33 mouse cellular contexts compared by ENCODE assay signal in the genomic region with DNA sequence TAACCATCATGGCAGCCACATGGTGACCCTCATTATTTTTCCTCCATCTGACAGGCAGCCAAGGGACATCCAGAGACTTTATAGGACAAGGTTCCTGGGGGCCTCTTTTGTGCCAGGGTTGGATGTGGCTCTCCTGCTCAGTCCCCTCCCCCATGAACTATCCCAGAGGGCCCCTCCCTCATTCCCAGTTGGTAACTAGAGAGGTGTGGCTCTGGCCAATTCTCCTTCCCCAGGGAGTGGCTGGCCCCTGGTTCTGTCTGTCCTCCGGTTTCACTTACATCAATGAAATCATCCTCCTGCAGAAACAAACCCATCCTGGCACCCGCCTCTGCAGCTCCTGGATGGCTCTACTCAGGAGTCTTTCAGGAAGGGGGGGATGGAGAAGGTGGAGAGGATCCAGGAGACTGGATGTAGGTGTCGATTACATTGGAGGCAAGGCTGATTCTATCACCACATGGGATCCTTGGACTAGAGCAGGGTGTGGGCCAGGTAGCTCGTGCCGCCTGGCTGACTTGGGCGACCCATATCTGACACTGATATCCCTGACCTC. TPM values are rescaled to one million over a fixed set of nuclear protein-coding genes. Genes with fewer than 3 reads are reported as not detected.
A peak's percentile ranks its signal among the peaks of the same experiment; 100 is the strongest.
DNase-seq lines count a peak whose midpoint lies in the region; ATAC-seq and TF ChIP-seq lines count a peak whose summit lies in the region.
"Had no signal": no experiment of that assay in that cellular context is flagged by ENCODE, and none has a peak within 500 bp of the region (broad histone marks: within the 10 kb centered on the region; RNA-seq: fewer than 3 reads in every experiment).

No protein-coding gene starts in this region.

- H3K9ac ChIP-seq in hindbrain, embryonic 13.5 days, result no peak overlapping the region
- H3K9ac ChIP-seq in liver, adult 2 months (ENCODE audit: low read depth, low read length), result no peak overlapping the region
- no peak overlapping the region for H3K9ac ChIP-seq in liver, embryonic 12.5 days
- H3K9ac ChIP-seq in ES-Bruce4 (ENCODE audit: low read depth, poor library complexity, severe bottlenecking), result no peak overlapping the region
- H3K9ac ChIP-seq: heart, embryonic 12.5 days; hindbrain, embryonic 15.5 days; limb, embryonic 13.5 days; liver, embryonic 13.5 days; midbrain, embryonic 13.5 days had no signal

- no peak for TF ChIP-seq CTCF in liver, adult 2 months (IDR thresholded peaks at IDR 0.05; ENCODE audit: low read depth, low read length)
- TF ChIP-seq CTCF in ES-Bruce4 (IDR thresholded peaks at IDR 0.05; ENCODE audit: low read depth, low read length), result no peak

- no peaks in the 10 kb centered on the region for H3K27me3 ChIP-seq in hindbrain, embryonic 10.5 days (ENCODE audit: insufficient read depth, poor library complexity, severe bottlenecking)
- no peaks in the 10 kb centered on the region for H3K27me3 ChIP-seq in hindbrain, embryonic 13.5 days
- no peaks in the 10 kb centered on the region for H3K27me3 ChIP-seq in liver, adult 2 months (ENCODE audit: control insufficient read depth, insufficient read depth, low read length)
- peaks cover 5% of the 10 kb centered on the region; the same call in 1 of the 2 replicates for H3K27me3 ChIP-seq in liver, embryonic 12.5 days (replicated peaks)
- H3K27me3 ChIP-seq in ES-Bruce4 (ENCODE audit: control insufficient read depth, insufficient read depth, low read length, poor library complexity, severe bottlenecking), result no peaks in the 10 kb centered on the region
- H3K27me3 ChIP-seq: heart, embryonic 12.5 days; hindbrain, embryonic 15.5 days; limb, embryonic 13.5 days; liver, embryonic 13.5 days; megakaryocyte, embryonic 14.5 days; midbrain, embryonic 13.5 days had no signal

- no peak overlapping the region for H3K4me2 ChIP-seq in hindbrain, embryonic 13.5 days
- H3K4me2 ChIP-seq in liver, embryonic 12.5 days, result no peak overlapping the region
- H3K4me2 ChIP-seq: heart, embryonic 12.5 days; hindbrain, embryonic 15.5 days; limb, embryonic 13.5 days; liver, embryonic 13.5 days; midbrain, embryonic 13.5 days had no signal

- H3K9me3 ChIP-seq in hindbrain, embryonic 10.5 days, result no peaks in the 10 kb centered on the region
- H3K9me3 ChIP-seq in hindbrain, embryonic 13.5 days, result peaks cover 6% of the 10 kb centered on the region
- H3K9me3 ChIP-seq in liver, embryonic 12.5 days (replicated peaks), result no peaks in the 10 kb centered on the region
- no peaks in the 10 kb centered on the region for H3K9me3 ChIP-seq in ES-Bruce4 (replicated peaks; ENCODE audit: control insufficient read depth, insufficient read depth, low read length, poor library complexity, severe bottlenecking)
- H3K9me3 ChIP-seq: hindbrain, embryonic 15.5 days; limb, embryonic 13.5 days; liver, embryonic 13.5 days; midbrain, embryonic 13.5 days had no signal

- WGBS in hindbrain, embryonic 10.5 days, result 82% methylated on average over 6 of the region's 6 CpGs
- WGBS in hindbrain, embryonic 13.5 days, result 89% methylated on average over 6 of the region's 6 CpGs
- WGBS in liver, adult 2 months, result 65% methylated on average over 6 of the region's 6 CpGs
- WGBS in liver, embryonic 12.5 days (ENCODE audit: insufficient replicate concordance), result 77% methylated on average over 6 of the region's 6 CpGs

- H3K79me2 ChIP-seq in liver, adult 2 months (ENCODE audit: control insufficient read depth, insufficient read depth, low read length), result peaks cover 26% of the 10 kb centered on the region; the same call in 1 of the 2 replicates

- 0 out of 2 replicates have a peak, but pooled peaks have one; percentile 26 for TF ChIP-seq EP300 in ES-Bruce4 (IDR thresholded peaks at IDR 0.05; ENCODE audit: insufficient read depth, low read depth, low read length)

- no peak for TF ChIP-seq POLR2A in liver, adult 2 months (IDR thresholded peaks at IDR 0.05; ENCODE audit: extremely low read depth, insufficient read depth, low read length)
- no peak for TF ChIP-seq POLR2A in ES-Bruce4 (IDR thresholded peaks at IDR 0.05; ENCODE audit: insufficient read depth, low read length)

- 0 out of 2 replicates have a peak, but pooled peaks cover 4% of the 10 kb centered on the region for H3K36me3 ChIP-seq in hindbrain, embryonic 10.5 days
- H3K36me3 ChIP-seq in hindbrain, embryonic 13.5 days, result no peaks in the 10 kb centered on the region
- no peaks in the 10 kb centered on the region for H3K36me3 ChIP-seq in liver, adult 2 months (ENCODE audit: control insufficient read depth, insufficient read depth, low read length)
- H3K36me3 ChIP-seq in liver, embryonic 12.5 days, result no peaks in the 10 kb centered on the region
- no peaks in the 10 kb centered on the region for H3K36me3 ChIP-seq in ES-Bruce4 (ENCODE audit: control insufficient read depth, insufficient read depth, low read length, poor library complexity, severe bottlenecking)
- H3K36me3 ChIP-seq: heart, embryonic 12.5 days; hindbrain, embryonic 15.5 days; limb, embryonic 13.5 days; liver, embryonic 13.5 days; midbrain, embryonic 13.5 days had no signal

- H3K4me1 ChIP-seq in hindbrain, embryonic 10.5 days (replicated peaks), result peaks cover 75% of the 10 kb centered on the region
- peaks cover 39% of the 10 kb centered on the region for H3K4me1 ChIP-seq in hindbrain, embryonic 13.5 days (replicated peaks)
- peaks cover 14% of the 10 kb centered on the region for H3K4me1 ChIP-seq in liver, adult 2 months (ENCODE audit: control insufficient read depth, insufficient read depth, low read length)
- H3K4me1 ChIP-seq in liver, embryonic 12.5 days, result no peaks in the 10 kb centered on the region
- H3K4me1 ChIP-seq in ES-Bruce4 (ENCODE audit: control insufficient read depth, insufficient read depth, low read length), result peaks cover 15% of the 10 kb centered on the region
- H3K4me1 ChIP-seq: heart, embryonic 12.5 days; liver, embryonic 13.5 days; megakaryocyte, embryonic 14.5 days had no signal

- no peak for ATAC-seq in hindbrain, embryonic 13.5 days (ENCODE audit: low FRiP score)
- ATAC-seq in liver, embryonic 12.5 days, result no peak
- ATAC-seq: forebrain, embryonic 14.5 days; inflammation-experienced regulatory T-cells, adult 6 months; lung, postnatal 0 days; midbrain, embryonic 13.5 days had no signal

- no peak overlapping the region for H3K4me3 ChIP-seq in hindbrain, embryonic 10.5 days
- H3K4me3 ChIP-seq in hindbrain, embryonic 13.5 days, result no peak overlapping the region
- H3K4me3 ChIP-seq in liver, adult 2 months (ENCODE audit: insufficient read depth, low read depth, low read length), result no peak overlapping the region
- H3K4me3 ChIP-seq in liver, embryonic 12.5 days, result no peak overlapping the region
- H3K4me3 ChIP-seq in ES-Bruce4 (ENCODE audit: low read depth, low read length), result no peak overlapping the region
- H3K4me3 ChIP-seq: gastrocnemius, adult 2 months; heart, adult 2 months; heart, embryonic 12.5 days; hindbrain, embryonic 15.5 days; limb, embryonic 13.5 days; liver, embryonic 13.5 days; megakaryocyte, embryonic 14.5 days; midbrain, embryonic 13.5 days had no signal

- H3K27ac ChIP-seq in hindbrain, embryonic 10.5 days, result peak overlapping the region; percentile 84
- H3K27ac ChIP-seq in hindbrain, embryonic 13.5 days, result no peak overlapping the region
- H3K27ac ChIP-seq in liver, adult 2 months (replicated peaks; ENCODE audit: insufficient read depth, low read depth, low read length), result no peak overlapping the region
- no peak overlapping the region for H3K27ac ChIP-seq in liver, embryonic 12.5 days
- H3K27ac ChIP-seq in ES-Bruce4 (ENCODE audit: insufficient read depth, low read length), result peak overlapping the region; percentile 73
- H3K27ac ChIP-seq: gastrocnemius, adult 2 months; heart, adult 2 months; hindbrain, embryonic 15.5 days; limb, embryonic 13.5 days; liver, embryonic 13.5 days; midbrain, embryonic 13.5 days had no signal

- DNase-seq in hindbrain, embryonic 10.5 days (ENCODE audit: low spot score), result no peak
- peak; percentile 50 for DNase-seq in liver, adult 2 months (ENCODE audit: extremely low read depth, low read depth, low spot score)
- DNase-seq in R1 (ENCODE audit: low read depth, low spot score), result peak; percentile 82
- no peak for DNase-seq in ovary, postnatal 10 days (ENCODE audit: low spot score)
- no peak for DNase-seq in thymus, postnatal 14 days
- DNase-seq: adrenal gland, postnatal 14 days; B cell, adult 2 months; cerebellum, adult 18-20 months; cerebellum, postnatal 10 days; gastrocnemius, adult 2 months; gastrocnemius, postnatal 36 days; heart, adult 2 months; heart, postnatal 4 days; kidney, postnatal 4 days; liver, embryonic 13.5 days; lung, adult 18-20 months; lung, postnatal 4 days; retina, postnatal 1 day; spleen, adult 18-20 months; thymus, postnatal 4 days had no signal

RNA-seq across cellular contexts. Expression of gene Wwc1, which starts 49.7 kb away (rescaled TPM):
- 3.9 and 4.9 TPM in 2 replicates for polyA plus RNA-seq in hindbrain, embryonic 10.5 days (2016; fragmentation: Nextera tagmentation; extraction: Ambion mirVana)
- polyA plus RNA-seq in hindbrain, embryonic 13.5 days (2015; fragmentation: Nextera tagmentation; extraction: Ambion mirVana), result 6.7 and 7.1 TPM in 2 replicates
- 11.3 and 15.7 TPM in 2 replicates for total RNA-seq in liver, adult 2 months (2014; rRNA removed)
- polyA plus RNA-seq in liver, adult 2 months (2012; rRNA removed), result 25.0 and 32.7 TPM in 2 replicates
- polyA plus RNA-seq in liver, embryonic 12.5 days (2016; fragmentation: Nextera tagmentation; extraction: Ambion mirVana), result 3.0 and 3.1 TPM in 2 replicates
- 48.4 and 55.9 TPM in 2 replicates for polyA plus RNA-seq in ES-Bruce4 (2011; ENCODE audit: insufficient read depth, insufficient read length, low read depth, missing spikeins)
- total RNA-seq: common myeloid progenitor, adult 5-6 weeks; gastrocnemius, adult 2 months; monocyte, adult 5-6 weeks had no signal

Comparison
In these comparisons a context has a peak if more than half of its experiments do, and no peak if none do; other contexts are left out.
1. H3K27ac ChIP-seq: peak in hindbrain, embryonic 10.5 days (single experiment) and ES-Bruce4 (single experiment); none in hindbrain, embryonic 13.5 days (single experiment), liver, adult 2 months (single experiment) and liver, embryonic 12.5 days (single experiment).
2. DNase-seq: peak in liver, adult 2 months (single experiment) and R1 (single experiment); none in hindbrain, embryonic 10.5 days (single experiment), ovary, postnatal 10 days (single experiment) and thymus, postnatal 14 days (single experiment).